Mouse (Mus musculus): ENCODE data around the gene Jsrp1. TPM values are rescaled to one million over a fixed set of nuclear protein-coding genes. Genes with fewer than 3 reads are reported as not detected.

Jsrp1 gene
- total RNA-seq, 2 experiments from 2014 or later = 1.9 to 2.5 TPM

- Histone ChIP-seq H3K27ac (no peak overlapping the region; the same call in 1 of the 2 replicates), H3K4me3 (no peak overlapping the region)
- no peak for DNase-seq (ENCODE audit: low spot score in 2 of 2)
- TF ChIP-seq CTCF (conservative IDR thresholded peaks at IDR 0.05) = no peak
These were observed 47.6 kb downstream of the Jsrp1 start for GRCm38 (mm10) chr10:80765746-80766145.

GRCm38 (mm10) chr10:80763502-80763901, 49.8 kb downstream of the Jsrp1 start:
- H3K27ac ChIP-seq = no peak overlapping the region
- no peak for TF ChIP-seq CTCF (conservative IDR thresholded peaks at IDR 0.05)
- H3K4me3 ChIP-seq = no peak overlapping the region
- DNase-seq (ENCODE audit: low spot score in 2 of 2) = no peak

DNA sequence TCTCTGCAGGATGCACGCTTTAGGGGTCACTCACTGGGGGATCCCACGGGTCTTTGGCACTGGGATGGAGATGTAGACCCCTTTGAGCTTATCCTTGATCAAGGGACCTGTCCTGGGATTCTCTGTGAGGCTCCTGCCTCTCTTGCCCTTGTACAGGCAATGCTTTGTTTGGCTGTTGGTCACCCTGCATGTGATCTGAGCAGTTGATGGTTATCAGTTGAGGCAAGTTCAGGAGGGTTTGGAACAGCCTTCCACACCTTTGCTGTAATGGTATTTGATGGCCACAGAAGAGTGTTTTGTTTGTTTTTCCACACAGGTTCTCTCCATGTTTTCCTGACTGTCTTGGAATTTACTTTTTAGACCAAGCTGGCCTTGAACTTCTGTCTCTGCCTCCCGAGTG, 51.5 kb downstream of the Jsrp1 start:
- Histone ChIP-seq H3K27ac (no peak overlapping the region), H3K4me3 (no peak overlapping the region)
- DNase-seq (ENCODE audit: low spot score in 2 of 2) = no peak
- TF ChIP-seq CTCF (conservative IDR thresholded peaks at IDR 0.05) = no peak

DNA sequence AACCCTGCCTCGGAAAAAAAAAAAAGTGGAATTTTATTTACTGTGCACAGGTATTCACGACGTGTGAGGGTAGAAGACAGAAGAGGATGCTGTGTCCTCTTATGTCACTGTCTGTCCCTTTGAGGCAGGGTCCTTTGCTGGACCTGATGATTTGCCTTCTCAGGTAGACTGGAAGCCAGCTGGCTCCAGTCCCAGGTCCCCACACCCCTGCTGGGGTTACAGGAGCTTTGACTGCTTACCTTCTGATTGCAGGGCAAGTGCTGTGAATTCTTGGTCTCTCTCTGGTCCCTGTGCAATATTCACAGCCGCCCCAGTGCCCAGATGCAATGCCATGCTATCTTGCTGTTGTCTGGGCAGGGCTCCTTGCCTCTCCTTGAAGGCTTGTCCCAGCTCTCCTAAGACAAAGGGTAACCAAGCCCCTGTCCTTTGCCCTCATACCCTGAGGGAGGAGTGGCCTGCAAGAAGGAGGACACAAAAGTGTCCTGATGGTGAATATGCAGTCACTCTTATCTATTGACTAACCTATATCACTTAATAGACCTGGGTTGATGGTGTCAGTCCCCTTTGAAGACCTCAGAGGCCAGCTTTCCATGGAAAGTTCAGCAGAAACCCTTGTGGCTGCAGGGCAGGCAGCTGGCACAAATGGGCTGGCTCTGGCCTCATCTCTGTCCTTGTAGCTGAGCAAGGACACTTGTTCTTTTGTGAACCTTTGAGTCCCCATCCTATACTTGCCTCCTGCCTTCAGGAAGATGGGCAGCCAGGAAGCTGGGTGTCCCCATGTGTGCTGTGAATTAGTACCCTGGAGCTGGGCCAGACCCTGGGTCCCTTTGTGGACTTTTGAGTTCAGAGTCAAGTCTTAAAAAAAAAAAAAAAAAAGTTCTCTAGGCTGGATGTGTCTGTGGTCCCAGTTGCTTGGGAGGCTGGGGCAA, 52.4 kb downstream of the Jsrp1 start:
- no peak for DNase-seq (ENCODE audit: low spot score in 2 of 2)
- no peak overlapping the region for H3K4me3 ChIP-seq
- H3K27ac ChIP-seq = peak overlapping the region; percentile 28
- TF ChIP-seq CTCF (conservative IDR thresholded peaks at IDR 0.05) = no peak

DNA sequence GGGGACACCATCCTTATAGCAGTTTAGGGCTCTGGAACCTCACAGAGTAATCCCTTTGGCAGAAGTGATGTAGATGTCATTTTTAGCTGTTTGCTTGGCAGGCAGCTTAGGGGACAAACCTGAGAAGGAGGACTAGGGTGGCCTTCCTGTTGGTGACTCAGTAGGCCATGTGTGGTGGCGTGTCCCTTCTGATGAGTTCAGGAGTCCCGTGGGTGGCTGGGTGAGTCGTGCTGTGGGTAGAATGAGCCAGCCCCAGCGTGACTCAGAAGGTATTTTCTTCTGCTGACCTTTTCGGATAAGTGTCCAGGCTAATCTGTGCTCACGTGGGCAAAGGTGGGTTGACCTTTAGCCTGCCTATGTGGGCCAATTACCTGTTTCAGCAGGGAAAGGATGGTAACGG, 54.6 kb downstream of the Jsrp1 start:
- Histone ChIP-seq H3K27ac (peak overlapping the region; percentile 95), H3K4me3 (peak overlapping the region; percentile 70; the same call in 1 of the 2 replicates)
- no peak for DNase-seq (ENCODE audit: low spot score in 2 of 2)
- no peak for TF ChIP-seq CTCF (conservative IDR thresholded peaks at IDR 0.05)

Small RNA genes lying within 50 kb of the gene (microRNA-seq; reads per million reads assigned to microRNA genes)
- 3.8 to 4.1 reads per million in 2 experiments for gene Mir1982

Other genes starting within 250 kb of the Jsrp1 start
- gene Klf16, start 236.2 kb downstream of the Jsrp1 start, total RNA-seq (2021) = 10 to 100 TPM; 50.8 to 56.8 TPM
- gene Abhd17a, start 223.2 kb downstream of the Jsrp1 start, total RNA-seq (2021) = 100 to 1,000 TPM; 158 to 166 TPM
- 10 to 100 TPM; 42.9 to 43.1 TPM for gene Scamp4, start 210.6 kb downstream of the Jsrp1 start, total RNA-seq (2021)
- gene Adat3, start 210.6 kb downstream of the Jsrp1 start, total RNA-seq (2021) = 1 to 10 TPM; 1.3 to 3.5 TPM
- gene Gm49322, start 207.5 kb downstream of the Jsrp1 start, total RNA-seq (2021) = 1 to 10 TPM; 3.0 to 4.5 TPM
- 100 to 1,000 TPM; 221 to 228 TPM for gene Csnk1g2, start 190.7 kb downstream of the Jsrp1 start, total RNA-seq (2021)
- gene Btbd2, start 156.4 kb downstream of the Jsrp1 start, total RNA-seq (2021) = 100 to 1,000 TPM; 102 to 105 TPM
- gene Mknk2, start 135.4 kb downstream of the Jsrp1 start, total RNA-seq (2021) = 10 to 100 TPM; 45.3 to 46.9 TPM
- gene Mob3a, start 111.5 kb downstream of the Jsrp1 start, total RNA-seq (2021) = 10 to 100 TPM; 10.6 to 16.5 TPM
- gene Izumo4, start 111.3 kb downstream of the Jsrp1 start, total RNA-seq (2021) = 10 to 100 TPM; 65.0 to 69.0 TPM
- 100 to 1,000 TPM; 145 to 153 TPM for gene Ap3d1, start 71.2 kb downstream of the Jsrp1 start, total RNA-seq (2021)
- 10 to 100 TPM; 52.0 to 63.6 TPM for gene Dot1l, start 58.3 kb downstream of the Jsrp1 start, total RNA-seq (2021)
- 10 to 100 TPM; 51.7 to 55.1 TPM for gene Sf3a2, start 15.3 kb downstream of the Jsrp1 start, total RNA-seq (2021)
- 10 to 100 TPM; 68.4 to 76.3 TPM for gene Plekhj1, start 14.9 kb downstream of the Jsrp1 start, total RNA-seq (2021)
- 1 to 10 TPM; 2.7 to 5.3 TPM for gene Amh, start 8.3 kb downstream of the Jsrp1 start, total RNA-seq (2021)
- gene Oaz1, start 13.2 kb upstream of the Jsrp1 start, total RNA-seq (2021) = 100 to 1,000 TPM; 478 to 493 TPM
- 10 to 100 TPM; 49.4 to 54.3 TPM for gene Lingo3, start 30.5 kb upstream of the Jsrp1 start, total RNA-seq (2021)
- 10 to 100 TPM; 51.6 to 53.3 TPM for gene Lsm7, start 41.7 kb upstream of the Jsrp1 start, total RNA-seq (2021)
- 10 to 100 TPM; 61.2 to 63.2 TPM for gene Sppl2b, start 41.8 kb upstream of the Jsrp1 start, total RNA-seq (2021)
- gene Tmprss9, start 58.4 kb upstream of the Jsrp1 start, total RNA-seq (2021) = under 1 TPM; 0.46 to 0.56 TPM
- 100 to 1,000 TPM; 134 to 145 TPM for gene Timm13, start 87.5 kb upstream of the Jsrp1 start, total RNA-seq (2021)
- 10 to 100 TPM; 20.8 to 21.9 TPM for gene Lmnb2, start 104.7 kb upstream of the Jsrp1 start, total RNA-seq (2021)
- 10 to 100 TPM; 17.0 to 17.5 TPM for gene Gadd45b, start 116.6 kb upstream of the Jsrp1 start, total RNA-seq (2021)
- 100 to 1,000 TPM; 161 to 176 TPM for gene Gng7, start 201.4 kb upstream of the Jsrp1 start, total RNA-seq (2021)
- 100 to 1,000 TPM in 1 of 2 experiments, 10 to 100 TPM in 1; 95.2 to 100 TPM for gene Diras1, start 212.2 kb upstream of the Jsrp1 start, total RNA-seq (2021)
- 10 to 100 TPM; 60.8 to 66.1 TPM for gene Slc39a3, start 223.9 kb upstream of the Jsrp1 start, total RNA-seq (2021)
- gene Sgta, start 246.7 kb upstream of the Jsrp1 start, total RNA-seq (2021) = 100 to 1,000 TPM; 176 TPM

Data from layer of hippocampus, adult 2 months (tissue).